14 mouse cellular contexts compared by ENCODE assay signal in genomic region chr8:54953351-54953750, GRCm38 (mm10). TPM values are rescaled to one million over a fixed set of nuclear protein-coding genes. Genes with fewer than 3 reads are reported as not detected.
DNase-seq lines count a peak whose midpoint lies in the region; ATAC-seq and TF ChIP-seq lines count a peak whose summit lies in the region.
"Had no signal": no experiment of that assay in that cellular context is flagged by ENCODE, and none has a peak within 500 bp of the region (broad histone marks: within the 10 kb centered on the region; RNA-seq: fewer than 3 reads in every experiment).

No protein-coding gene starts in this region.

- DNase-seq in left cerebral cortex, adult 2 months (ENCODE audit: extremely low spot score in 1 of 2, low spot score in 2 of 2) = no peak
- DNase-seq in left cerebral cortex, postnatal 25 days (ENCODE audit: low spot score in 2 of 2) = no peak
- peak; percentile 54 for DNase-seq in forebrain, postnatal 0 days
- DNase-seq in embryo, embryonic 10.5 days (ENCODE audit: low spot score) = no peak
- DNase-seq in urinary bladder, adult 18-20 months (ENCODE audit: low spot score in 2 of 2) = no peak
- DNase-seq: lung, embryonic 14.5 days; thymus, adult 18-20 months had no signal

- H3K9ac ChIP-seq in forebrain, postnatal 0 days = peak overlapping the region; percentile 92
- peak overlapping the region; percentile 94; the same call in 1 of the 2 replicates for H3K9ac ChIP-seq in midbrain, embryonic 13.5 days (replicated peaks)
- H3K9ac ChIP-seq: embryonic facial prominence, embryonic 12.5 days; heart, embryonic 12.5 days; intestine, embryonic 15.5 days; liver, embryonic 12.5 days; lung, embryonic 14.5 days had no signal

- H3K27ac ChIP-seq in left cerebral cortex, adult 2 months = peak overlapping the region; percentile 96
- H3K27ac ChIP-seq in forebrain, postnatal 0 days (ENCODE audit: low read depth, low read length) = peak overlapping the region; percentile 99
- H3K27ac ChIP-seq in midbrain, embryonic 13.5 days = peak overlapping the region; percentile 98
- H3K27ac ChIP-seq: embryonic facial prominence, embryonic 12.5 days; intestine, embryonic 15.5 days; liver, embryonic 12.5 days; macrophage had no signal

- no peaks in the 10 kb centered on the region for H3K27me3 ChIP-seq in forebrain, postnatal 0 days (ENCODE audit: insufficient read depth, low read length)
- H3K27me3 ChIP-seq in midbrain, embryonic 13.5 days = no peaks in the 10 kb centered on the region
- H3K27me3 ChIP-seq: embryonic facial prominence, embryonic 12.5 days; heart, embryonic 12.5 days; intestine, embryonic 15.5 days; liver, embryonic 12.5 days had no signal

- 29% methylated on average over 2 of the region's 2 CpGs for WGBS in forebrain, postnatal 0 days
- 57% methylated on average over 2 of the region's 2 CpGs for WGBS in midbrain, embryonic 13.5 days

- no peak for ATAC-seq in forebrain, postnatal 0 days
- ATAC-seq in midbrain, embryonic 13.5 days = no peak
- ATAC-seq in megakaryocyte-erythroid progenitor cell, adult 5-6 weeks (replicated peaks; ENCODE audit: low FRiP score, low TSS enrichment, poor library complexity, severe bottlenecking) = no peak
- ATAC-seq: intestine, embryonic 15.5 days; liver, embryonic 12.5 days had no signal

- H3K9me3 ChIP-seq in forebrain, postnatal 0 days (ENCODE audit: low read length) = no peaks in the 10 kb centered on the region
- no peaks in the 10 kb centered on the region for H3K9me3 ChIP-seq in midbrain, embryonic 13.5 days
- H3K9me3 ChIP-seq: embryonic facial prominence, embryonic 12.5 days; heart, embryonic 12.5 days; intestine, embryonic 15.5 days; liver, embryonic 12.5 days had no signal

- peak overlapping the region; percentile 60 for H3K4me2 ChIP-seq in forebrain, postnatal 0 days (ENCODE audit: low read depth)
- peak overlapping the region; percentile 60 for H3K4me2 ChIP-seq in midbrain, embryonic 13.5 days (replicated peaks)
- H3K4me2 ChIP-seq: embryonic facial prominence, embryonic 12.5 days; heart, embryonic 12.5 days; intestine, embryonic 15.5 days; liver, embryonic 12.5 days; lung, embryonic 14.5 days had no signal

- H3K4me1 ChIP-seq in forebrain, postnatal 0 days (ENCODE audit: insufficient read depth) = no peaks in the 10 kb centered on the region
- peaks cover 12% of the 10 kb centered on the region for H3K4me1 ChIP-seq in midbrain, embryonic 13.5 days (replicated peaks)
- H3K4me1 ChIP-seq: embryonic facial prominence, embryonic 12.5 days; heart, embryonic 12.5 days; intestine, embryonic 15.5 days; liver, embryonic 12.5 days had no signal

- no peak for TF ChIP-seq CTCF in left cerebral cortex, adult 2 months (IDR thresholded peaks at IDR 0.05)
- no peak for TF ChIP-seq CTCF in forebrain, postnatal 0 days (IDR thresholded peaks at IDR 0.05; ENCODE audit: low read depth)

- intact Hi-C loops in left cerebral cortex, adult 2 months (cut with DNase I) = loop anchor here (10.0 kb wide), 1 partner anchor 429 kb away; the partner anchor contains the start of genes Asb5 and Spcs3
- intact Hi-C loops in left cerebral cortex, postnatal 25 days (cut with DNase I) = loop anchor here (5.0 to 10.0 kb wide), 2 partner anchors 216 to 429 kb away; partner anchors contain the start of genes Asb5 and Spcs3

- H3K36me3 ChIP-seq in forebrain, postnatal 0 days (ENCODE audit: insufficient read depth) = no peaks in the 10 kb centered on the region
- H3K36me3 ChIP-seq in midbrain, embryonic 13.5 days = no peaks in the 10 kb centered on the region
- H3K36me3 ChIP-seq: embryonic facial prominence, embryonic 12.5 days; heart, embryonic 12.5 days; intestine, embryonic 15.5 days; liver, embryonic 12.5 days had no signal

- no peak overlapping the region for H3K4me3 ChIP-seq in left cerebral cortex, adult 2 months
- H3K4me3 ChIP-seq in forebrain, postnatal 0 days (ENCODE audit: low read depth, low read length) = peak overlapping the region; percentile 79
- peak overlapping the region; percentile 68; the same call in 1 of the 2 replicates for H3K4me3 ChIP-seq in midbrain, embryonic 13.5 days (replicated peaks)
- H3K4me3 ChIP-seq: embryonic facial prominence, embryonic 12.5 days; heart, embryonic 12.5 days; intestine, embryonic 15.5 days; liver, embryonic 12.5 days had no signal

RNA-seq across cellular contexts. Expression of gene Gpm6a, which starts 1.3 kb away (rescaled TPM):
- total RNA-seq in left cerebral cortex, adult 2 months (2021) = 100 to 1,000 TPM; 934 to 993 TPM
- 1,000 to 10,000 TPM; 1,139 to 1,241 TPM for total RNA-seq in left cerebral cortex, postnatal 25 days (2021)
- total RNA-seq in forebrain, postnatal 0 days (2014; rRNA removed) = 1,306 and 1,346 TPM in 2 replicates
- 660 and 667 TPM in 2 replicates for polyA plus RNA-seq in forebrain, postnatal 0 days (2015; fragmentation: Nextera tagmentation; extraction: Ambion mirVana)
- polyA plus RNA-seq in midbrain, embryonic 13.5 days (2015; fragmentation: Nextera tagmentation; extraction: Ambion mirVana) = 423 and 503 TPM in 2 replicates
- total RNA-seq in megakaryocyte-erythroid progenitor cell, adult 5-6 weeks (2014; fragmentation: Nextera tagmentation) = not detected in 2 replicates
- total RNA-seq in megakaryocyte-erythroid progenitor cell, adult 5-6 weeks (2017) = not detected in 2 replicates
- polyA plus RNA-seq: macrophage had no signal

Comparison
In these comparisons a context has a peak if more than half of its experiments do, and no peak if none do; other contexts are left out.
1. RNA of gene Gpm6a, which starts 1.3 kb away (total RNA-seq): 1,306 to 1,346 TPM in forebrain, postnatal 0 days, 1,139 to 1,241 TPM in left cerebral cortex, postnatal 25 days and 934 to 993 TPM in left cerebral cortex, adult 2 months; not detected in megakaryocyte-erythroid progenitor cell, adult 5-6 weeks; every median in the first group is over 100 times any median in the second.
2. Peak in every context shown above with its lines, with median percentiles within 50 percentile points of each other: H3K27ac ChIP-seq.